Mouse (Mus musculus): ENCODE results near the gene Ang5. TPM values are rescaled to one million over a fixed set of nuclear protein-coding genes. Genes with fewer than 3 reads are reported as not detected.
"Not testable (repeated sequence)": the region's sequence is repeated elsewhere in the genome, so short reads cannot be mapped to it uniquely, and the experiment has no call there.

The Ang5 gene
- polyA plus RNA-seq, 1 experiment = not detected

DNA sequence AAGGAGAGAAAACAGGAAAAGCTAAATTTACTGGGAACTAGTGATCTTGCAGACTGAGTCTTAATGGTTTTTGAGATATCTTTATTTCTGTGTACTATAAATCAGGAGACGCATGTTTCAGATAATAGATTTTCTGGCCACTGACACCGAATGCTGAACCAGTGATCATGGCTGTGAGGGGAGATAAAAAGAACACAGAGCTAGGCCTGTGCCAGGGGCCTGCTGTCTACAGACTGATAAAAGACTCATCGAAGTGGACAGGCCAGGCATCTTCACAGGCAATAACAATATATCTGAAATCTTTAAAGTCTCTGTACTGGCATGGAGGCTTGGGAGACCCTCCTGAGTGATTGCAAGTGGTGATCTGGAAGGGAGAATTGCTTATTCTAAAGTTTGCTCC, 44.7 kb downstream of the Ang5 start:
- Histone ChIP-seq H3K4me3 (replicated peaks) (no peak overlapping the region), H3K27me3 (replicated peaks) (no peaks in the 10 kb centered on the region), H3K36me3 (replicated peaks; ENCODE audit: low read length) (no peaks in the 10 kb centered on the region), H3K9me3 (no peaks in the 10 kb centered on the region), H3K4me1 (no peaks in the 10 kb centered on the region)
- no peak for TF ChIP-seq FLI1 (IDR thresholded peaks at IDR 0.05; ENCODE audit: low read length)

DNA sequence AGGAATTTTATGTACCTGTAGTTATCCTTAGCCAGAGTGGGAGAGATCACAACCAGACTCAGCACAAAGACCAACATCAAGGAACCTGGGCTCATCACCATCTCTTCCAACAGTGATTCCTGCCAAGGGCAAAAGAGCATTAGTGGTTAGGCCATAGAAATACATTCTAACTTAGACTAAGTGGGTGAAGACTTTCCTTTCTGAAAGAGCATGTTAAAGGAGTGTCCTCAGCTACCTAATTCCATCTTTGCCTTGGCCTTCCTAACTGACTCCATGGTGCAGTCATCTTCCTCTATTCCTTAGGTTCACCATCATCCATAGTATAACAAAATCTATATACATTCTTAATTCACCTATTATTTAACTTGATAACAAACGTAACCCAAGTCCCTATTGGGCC, 45.3 kb downstream of the Ang5 start, which contains the start of gene Ang6:
TSS of gene Ang6 (minus strand) at position 101 of the 400 bp plus-strand sequence.
- no peaks in the 10 kb centered on the region for H3K4me1 ChIP-seq
- no peak for TF ChIP-seq GATA1 (IDR thresholded peaks at IDR 0.05; ENCODE audit: borderline replicate concordance, low read length)
- TF ChIP-seq FLI1 (IDR thresholded peaks at IDR 0.05; ENCODE audit: low read length) = no peak
- no peaks in the 10 kb centered on the region for H3K9me3 ChIP-seq
- H3K36me3 ChIP-seq (replicated peaks; ENCODE audit: low read length) = no peaks in the 10 kb centered on the region
- no peak within 1 kb of the TSS for H3K4me3 ChIP-seq (replicated peaks)
- no peaks in the 10 kb centered on the region for H3K27me3 ChIP-seq (replicated peaks)

GRCm38 (mm10) chr14:44008021-44008420, 51.2 kb downstream of the Ang5 start:
- H3K27me3 ChIP-seq (replicated peaks); H3K4me3 ChIP-seq (replicated peaks); H3K36me3 ChIP-seq (replicated peaks; ENCODE audit: low read length); H3K4me1 ChIP-seq; H3K9me3 ChIP-seq: not testable (repeated sequence)

GRCm38 (mm10) chr14:44009686-44010085, 52.8 kb downstream of the Ang5 start:
- not testable (repeated sequence) for H3K27me3 ChIP-seq (replicated peaks); H3K9me3 ChIP-seq; H3K36me3 ChIP-seq (replicated peaks; ENCODE audit: low read length); H3K4me1 ChIP-seq; H3K4me3 ChIP-seq (replicated peaks)

Other genes with a start within 250 kb of the Ang5 start
- gene Gm16506, start 229.6 kb upstream of the Ang5 start, polyA plus RNA-seq (2012; ENCODE audit: insufficient read depth, low replicate concordance) = not detected in 2 replicates
- not detected in 2 replicates for gene Gm6526, start 209.2 kb upstream of the Ang5 start, polyA plus RNA-seq (2012; ENCODE audit: insufficient read depth, low replicate concordance)
- not detected in 2 replicates for gene Gm8180, start 172.3 kb upstream of the Ang5 start, polyA plus RNA-seq (2012; ENCODE audit: insufficient read depth, low replicate concordance)
- not detected in 2 replicates for gene Ear1, start 81.6 kb upstream of the Ang5 start, polyA plus RNA-seq (2012; ENCODE audit: insufficient read depth, low replicate concordance)
- gene Ear10, start 33.5 kb upstream of the Ang5 start, polyA plus RNA-seq (2012; ENCODE audit: insufficient read depth, low replicate concordance) = not detected in 2 replicates
- not detected in 2 replicates for gene Gm8113, start 31.7 kb upstream of the Ang5 start, polyA plus RNA-seq (2012; ENCODE audit: insufficient read depth, low replicate concordance)
- gene Ang6, start 45.2 kb downstream of the Ang5 start, polyA plus RNA-seq (2012; ENCODE audit: insufficient read depth, low replicate concordance) = not detected in 2 replicates
- not detected in 2 replicates for gene Ear2, start 145.6 kb downstream of the Ang5 start, polyA plus RNA-seq (2012; ENCODE audit: insufficient read depth, low replicate concordance)
- gene Gm3327, start 166.8 kb downstream of the Ang5 start, polyA plus RNA-seq (2012; ENCODE audit: insufficient read depth, low replicate concordance) = not detected in 2 replicates
- gene Gm8212, start 240.6 kb downstream of the Ang5 start, polyA plus RNA-seq (2012; ENCODE audit: insufficient read depth, low replicate concordance) = not detected in 2 replicates